Mouse (Mus musculus) heart, embryonic 13.5 days (tissue): Measurements from ENCODE around the gene Ier3. TPM values are rescaled to one million over a fixed set of nuclear protein-coding genes. Genes with fewer than 3 reads are reported as not detected.
A peak's percentile ranks its signal among the peaks of the same experiment; 100 is the strongest.

Experiments used
- ATAC-seq: fragments of 200-750 bp; cut with Nextera tagmentation; 2 replicates; pipeline ENCODE4 v1.8.0; 2017; ENCODE audit warnings: moderate TSS enrichment; ENCODE audit not compliant: insufficient number of reproducible peaks, low FRiP score, low TSS enrichment; ENCODE audit errors: extremely low read depth
- H3K27ac ChIP-seq: fragments of 300-500 bp; sonication (generic); replicated peaks from 2 replicates; pipeline ENCODE4 v1.5.1; 2015; ENCODE audit warnings: moderate library complexity, mild to moderate bottlenecking, inconsistent platforms
- H3K27me3 ChIP-seq: fragments of 300-500 bp; sonication (generic); replicated peaks from 2 replicates; pipeline ENCODE4 v1.6.1; 2015; ENCODE audit warnings: mild to moderate bottlenecking, inconsistent platforms
- H3K36me3 ChIP-seq: fragments of 300-500 bp; sonication (generic); 2 replicates; pipeline ENCODE4 v1.6.1; 2015; ENCODE audit warnings: mild to moderate bottlenecking, inconsistent platforms
- H3K4me1 ChIP-seq: fragments of 300-500 bp; sonication (generic); 2 replicates; pipeline ENCODE4 v1.6.1; 2015; ENCODE audit warnings: inconsistent platforms
- H3K4me2 ChIP-seq: fragments of 300-500 bp; sonication (generic); 2 replicates; pipeline ENCODE4 v1.6.1; 2015; ENCODE audit warnings: inconsistent platforms, mild to moderate bottlenecking, moderate library complexity
- H3K4me3 ChIP-seq: fragments of 300-500 bp; sonication (generic); 2 replicates; pipeline ENCODE4 v1.5.1; 2015; ENCODE audit warnings: moderate library complexity, mild to moderate bottlenecking, inconsistent platforms
- H3K9ac ChIP-seq: fragments of 300-500 bp; sonication (generic); 2 replicates; pipeline ENCODE4 v1.6.1; 2015; ENCODE audit warnings: inconsistent platforms, mild to moderate bottlenecking, moderate library complexity
- H3K9me3 ChIP-seq: fragments of 300-500 bp; sonication (generic); 2 replicates; pipeline ENCODE4 v1.6.1; 2016; ENCODE audit warnings: inconsistent platforms
- WGBS: fragments of 180-500 bp; shearing (Covaris S2); methylation state at CpG from one replicate; pipeline ENCODE4 v1.1.7; 2015; ENCODE audit warnings: mixed read lengths; 5-methylcytosine and 5-hydroxymethylcytosine counted together
- polyA plus RNA-seq: library from polyadenylated mRNA; unstranded; fragments of >200 nt; fragmentation: Nextera tagmentation; extraction: Ambion mirVana; gene quantifications from 2 replicates; pipeline ENCODE4 v1.2.1, GENCODE M21; 2015

Ier3 gene
- polyA plus RNA-seq, 1 experiment from 2014 or later, result 41.7 TPM

DNA sequence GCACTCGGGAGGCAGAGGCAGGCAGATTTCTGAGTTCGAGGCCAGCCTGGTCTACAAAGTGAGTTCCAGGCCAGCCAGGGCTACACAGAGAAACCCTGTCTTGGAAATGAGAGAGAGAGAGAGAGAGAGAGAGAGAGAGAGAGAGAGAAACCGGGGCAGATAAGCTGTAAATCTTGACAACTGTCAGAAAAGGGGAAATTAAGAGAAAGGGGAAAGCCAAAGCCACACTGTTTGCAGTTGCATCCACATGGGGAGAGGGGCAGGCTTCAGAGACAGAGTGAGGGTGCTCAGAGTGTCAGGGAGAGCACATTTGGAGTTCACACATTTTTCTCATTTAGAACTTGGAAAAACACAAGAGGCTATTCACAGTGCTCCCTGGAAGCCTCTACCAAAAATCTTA is 33.5 kb upstream of the Ier3 start:
- H3K4me3 ChIP-seq, result no peak overlapping the region
- WGBS, result 73% methylated on average over 3 of the region's 3 CpGs
- H3K36me3 ChIP-seq, result no peaks in the 10 kb centered on the region
- H3K27me3 ChIP-seq, result no peaks in the 10 kb centered on the region
- ATAC-seq, result no peak
- no peak overlapping the region for H3K27ac ChIP-seq
- H3K4me2 ChIP-seq, result no peak overlapping the region
- no peaks in the 10 kb centered on the region for H3K9me3 ChIP-seq
- H3K4me1 ChIP-seq, result peaks cover 30% of the 10 kb centered on the region
- no peak overlapping the region for H3K9ac ChIP-seq

DNA sequence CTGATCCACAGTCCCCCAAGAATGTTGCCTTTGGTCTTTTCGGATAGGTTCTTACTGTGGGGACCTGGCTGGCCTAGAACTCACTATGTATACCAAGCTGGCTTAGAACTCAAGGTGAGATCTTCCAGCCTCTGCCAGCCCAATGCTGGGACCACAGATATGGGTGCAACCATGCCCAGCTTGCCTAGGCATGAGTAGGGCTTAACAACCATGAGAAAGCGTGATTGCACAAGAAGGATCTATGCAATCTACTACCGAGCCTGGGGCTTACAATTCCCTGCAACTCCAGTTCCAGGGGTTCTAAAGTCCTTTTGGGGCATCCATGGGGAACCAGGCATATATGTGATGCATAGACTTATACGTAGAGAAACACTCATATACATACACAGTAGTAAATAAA is 30.6 kb upstream of the Ier3 start:
- Histone ChIP-seq H3K4me3 (no peak overlapping the region), H3K27ac (no peak overlapping the region), H3K36me3 (no peaks in the 10 kb centered on the region), H3K9me3 (no peaks in the 10 kb centered on the region), H3K9ac (no peak overlapping the region), H3K4me1 (peaks cover 7% of the 10 kb centered on the region; the same call in 1 of the 2 replicates), H3K4me2 (no peak overlapping the region), H3K27me3 (no peaks in the 10 kb centered on the region)
- 89% methylated on average over 4 of the region's 4 CpGs for WGBS
- ATAC-seq, result no peak

DNA sequence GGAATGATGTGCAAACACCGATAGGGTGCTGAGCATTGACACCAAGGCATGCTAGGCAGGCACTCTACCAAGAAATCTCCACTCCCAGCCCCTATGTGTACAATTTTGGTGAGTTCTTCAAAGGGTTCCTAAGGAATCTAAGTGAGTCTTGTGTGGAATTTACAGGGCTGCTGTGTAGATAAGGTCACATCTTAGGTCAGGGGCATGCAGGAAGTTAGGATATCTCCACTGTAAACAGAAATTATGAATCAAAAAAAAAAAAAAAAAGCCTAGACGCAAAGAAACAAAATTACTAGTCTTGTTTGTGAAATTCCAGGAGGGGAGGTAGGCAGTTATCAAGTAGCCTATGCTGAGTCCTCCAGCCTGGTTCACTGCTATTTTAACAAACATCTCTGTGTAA is 28.6 kb upstream of the Ier3 start:
- H3K4me1 ChIP-seq, result no peaks in the 10 kb centered on the region
- WGBS, result 58% methylated on average over 2 of the region's 2 CpGs
- no peaks in the 10 kb centered on the region for H3K27me3 ChIP-seq
- H3K4me2 ChIP-seq, result no peak overlapping the region
- H3K4me3 ChIP-seq, result no peak overlapping the region
- H3K9ac ChIP-seq, result no peak overlapping the region
- H3K9me3 ChIP-seq, result no peaks in the 10 kb centered on the region
- ATAC-seq, result no peak
- H3K27ac ChIP-seq, result no peak overlapping the region
- H3K36me3 ChIP-seq, result no peaks in the 10 kb centered on the region

DNA sequence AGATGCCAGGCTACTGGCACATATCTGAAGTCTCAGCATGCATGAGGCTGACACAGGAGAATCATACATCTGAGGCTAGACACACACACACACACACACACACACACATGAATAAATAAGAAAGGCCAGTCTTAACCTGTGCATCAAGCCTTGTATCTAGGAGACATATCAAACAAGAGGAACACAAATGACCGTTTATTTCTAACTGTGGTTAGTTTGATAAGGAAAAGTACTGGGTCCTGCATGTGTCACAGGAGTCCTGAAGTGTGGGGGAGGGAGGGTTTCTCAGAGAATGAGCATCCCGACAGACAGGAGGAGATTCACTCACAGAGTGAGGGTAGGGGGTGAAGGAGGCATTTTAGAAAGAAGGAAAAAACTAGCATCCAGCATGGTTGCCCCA is 26.4 kb upstream of the Ier3 start:
- H3K36me3 ChIP-seq, result no peaks in the 10 kb centered on the region
- no peak overlapping the region for H3K4me3 ChIP-seq
- WGBS, result 31% methylated on average over 2 of the region's 2 CpGs
- H3K27me3 ChIP-seq, result no peaks in the 10 kb centered on the region
- no peak overlapping the region for H3K27ac ChIP-seq
- H3K4me2 ChIP-seq, result no peak overlapping the region
- no peaks in the 10 kb centered on the region for H3K4me1 ChIP-seq
- H3K9ac ChIP-seq, result no peak overlapping the region
- no peak for ATAC-seq
- H3K9me3 ChIP-seq, result peaks cover 5% of the 10 kb centered on the region; the same call in 1 of the 2 replicates

DNA sequence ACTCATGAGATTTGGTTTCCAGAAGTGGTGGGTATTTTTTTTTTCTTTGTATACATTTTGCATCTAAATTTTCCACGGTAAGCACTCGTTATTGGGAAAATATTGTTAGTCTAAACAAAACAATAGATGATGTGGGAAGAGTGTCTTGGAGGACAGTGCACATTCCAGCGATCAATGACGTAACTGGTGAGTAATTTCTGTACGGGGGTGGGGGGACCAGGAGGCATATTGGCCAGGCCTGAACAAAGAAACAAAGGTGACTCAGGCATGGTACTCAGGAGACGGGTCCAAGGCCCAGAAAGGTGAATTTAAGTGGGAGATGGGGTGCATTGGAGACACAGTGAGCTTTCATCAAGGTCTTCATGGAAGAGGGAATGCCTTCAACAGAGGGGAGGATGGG is 25.8 kb upstream of the Ier3 start:
- no peaks in the 10 kb centered on the region for H3K27me3 ChIP-seq
- H3K9ac ChIP-seq, result no peak overlapping the region
- peaks cover 5% of the 10 kb centered on the region; the same call in 1 of the 2 replicates for H3K9me3 ChIP-seq
- H3K27ac ChIP-seq, result no peak overlapping the region
- no peak overlapping the region for H3K4me3 ChIP-seq
- no peaks in the 10 kb centered on the region for H3K4me1 ChIP-seq
- no peaks in the 10 kb centered on the region for H3K36me3 ChIP-seq
- ATAC-seq, result no peak
- H3K4me2 ChIP-seq, result no peak overlapping the region
- 71% methylated on average over 6 of the region's 6 CpGs for WGBS

DNA sequence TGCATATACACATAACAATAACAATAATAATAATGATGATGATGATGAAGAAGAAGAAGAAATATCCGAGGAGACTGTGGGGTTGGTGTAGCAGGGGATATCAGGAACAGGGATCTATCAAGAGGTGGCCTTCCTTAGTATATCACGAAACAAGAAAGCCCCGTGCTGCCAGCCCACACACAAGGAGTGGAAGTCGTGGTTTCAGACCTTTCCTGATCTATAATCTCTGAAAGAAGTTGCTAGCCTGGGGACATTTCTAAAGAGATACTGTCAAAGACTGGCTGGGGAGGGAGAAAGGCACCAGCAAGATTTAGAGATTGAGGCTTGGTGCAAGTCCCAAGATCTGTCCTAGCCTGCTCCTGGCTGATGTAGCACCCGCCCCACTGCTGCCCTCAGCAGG is 24.6 kb upstream of the Ier3 start:
- ATAC-seq, result no peak
- no peaks in the 10 kb centered on the region for H3K4me1 ChIP-seq
- WGBS, result 62% methylated on average over 5 of the region's 5 CpGs
- no peak overlapping the region for H3K4me2 ChIP-seq
- H3K4me3 ChIP-seq, result no peak overlapping the region
- no peaks in the 10 kb centered on the region for H3K27me3 ChIP-seq
- peaks cover 5% of the 10 kb centered on the region; the same call in 1 of the 2 replicates for H3K9me3 ChIP-seq
- no peaks in the 10 kb centered on the region for H3K36me3 ChIP-seq
- no peak overlapping the region for H3K9ac ChIP-seq
- H3K27ac ChIP-seq, result no peak overlapping the region

DNA sequence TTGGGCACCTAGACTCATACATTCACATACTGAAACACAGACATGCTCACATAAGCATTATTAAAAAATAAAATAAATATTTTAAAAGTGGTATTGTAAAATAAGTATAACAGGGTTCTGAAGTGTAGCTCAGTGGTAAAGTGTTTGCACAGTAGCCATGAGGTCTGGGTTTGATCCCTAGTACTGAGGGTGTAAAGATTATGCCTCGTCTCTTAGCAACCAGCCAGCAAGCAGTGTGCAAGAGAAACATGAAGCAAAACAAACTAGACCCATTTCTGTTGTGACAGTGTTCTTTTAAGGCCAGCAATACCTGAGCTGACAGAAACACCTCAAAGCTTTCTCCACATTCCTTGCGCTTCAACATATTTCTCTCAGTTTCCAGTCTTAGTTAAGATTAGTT is 20.6 kb upstream of the Ier3 start:
- Histone ChIP-seq H3K36me3 (no peaks in the 10 kb centered on the region), H3K9ac (no peak overlapping the region), H3K4me3 (no peak overlapping the region), H3K9me3 (peaks cover 5% of the 10 kb centered on the region; the same call in 1 of the 2 replicates), H3K4me1 (peaks cover 20% of the 10 kb centered on the region), H3K4me2 (no peak overlapping the region), H3K27me3 (no peaks in the 10 kb centered on the region), H3K27ac (no peak overlapping the region)
- ATAC-seq, result no peak
- WGBS, result 74% methylated on average over 2 of the region's 2 CpGs

DNA sequence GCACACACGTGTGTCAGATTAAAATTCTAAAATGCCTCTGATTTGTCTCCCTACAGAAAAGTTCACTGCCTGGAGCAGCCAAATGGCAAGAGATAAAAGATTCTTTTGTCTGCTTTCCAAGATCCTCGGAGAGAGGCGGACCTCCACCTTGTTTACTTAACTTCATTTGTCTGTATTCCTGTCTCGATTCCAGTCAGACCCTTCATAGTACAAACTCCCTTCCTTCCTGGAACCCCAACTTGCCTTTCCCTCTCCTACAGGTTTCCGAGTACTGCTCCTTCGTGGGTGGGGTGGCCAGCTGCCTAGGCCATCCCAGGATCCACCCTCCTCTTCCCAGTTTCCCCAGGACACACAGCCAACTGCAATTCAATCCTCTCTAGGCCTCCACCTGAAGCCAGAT is 18.5 kb upstream of the Ier3 start:
- Histone ChIP-seq H3K36me3 (no peaks in the 10 kb centered on the region), H3K9ac (no peak overlapping the region), H3K27ac (no peak overlapping the region), H3K4me1 (peaks cover 20% of the 10 kb centered on the region), H3K4me3 (no peak overlapping the region), H3K27me3 (no peaks in the 10 kb centered on the region), H3K4me2 (no peak overlapping the region), H3K9me3 (peaks cover 4% of the 10 kb centered on the region; the same call in 1 of the 2 replicates)
- 50% methylated on average over 6 of the region's 6 CpGs for WGBS
- ATAC-seq, result no peak

DNA sequence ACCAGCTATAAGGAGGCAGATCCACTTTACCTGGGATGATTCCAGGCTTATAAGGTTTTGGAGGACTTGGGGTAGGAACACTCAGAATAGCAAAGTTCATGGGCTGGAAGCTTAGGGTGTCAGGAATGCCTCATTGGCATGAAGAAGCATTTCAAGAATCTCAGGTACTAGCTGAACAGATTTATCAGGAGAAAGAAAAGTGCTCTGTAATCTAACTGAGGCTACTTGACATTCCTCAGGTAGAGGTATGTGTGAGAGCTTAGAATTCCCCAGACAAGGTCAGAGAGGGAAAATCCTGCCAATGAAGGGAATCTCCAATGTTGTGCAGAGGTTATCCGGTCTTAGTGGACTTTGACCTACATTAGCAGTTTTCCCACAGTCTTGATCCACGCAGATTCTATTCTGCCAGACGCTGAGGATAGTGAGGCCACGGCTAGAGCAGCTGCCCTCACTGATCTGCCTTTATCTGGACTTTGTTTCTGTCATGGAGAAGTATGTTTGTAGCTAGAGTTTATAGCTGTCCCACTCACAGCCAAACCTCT is 17.6 kb upstream of the Ier3 start:
- H3K4me2 ChIP-seq, result no peak overlapping the region
- 31% methylated on average over 4 of the region's 4 CpGs for WGBS
- H3K27ac ChIP-seq, result peak overlapping the region; percentile 72
- no peak for ATAC-seq
- H3K4me3 ChIP-seq, result no peak overlapping the region
- 0 out of 2 replicates have a peak overlapping the region, but pooled peaks have one; percentile 37 for H3K9ac ChIP-seq
- H3K36me3 ChIP-seq, result no peaks in the 10 kb centered on the region
- peaks cover 20% of the 10 kb centered on the region for H3K4me1 ChIP-seq
- no peaks in the 10 kb centered on the region for H3K27me3 ChIP-seq
- no peaks in the 10 kb centered on the region for H3K9me3 ChIP-seq

DNA sequence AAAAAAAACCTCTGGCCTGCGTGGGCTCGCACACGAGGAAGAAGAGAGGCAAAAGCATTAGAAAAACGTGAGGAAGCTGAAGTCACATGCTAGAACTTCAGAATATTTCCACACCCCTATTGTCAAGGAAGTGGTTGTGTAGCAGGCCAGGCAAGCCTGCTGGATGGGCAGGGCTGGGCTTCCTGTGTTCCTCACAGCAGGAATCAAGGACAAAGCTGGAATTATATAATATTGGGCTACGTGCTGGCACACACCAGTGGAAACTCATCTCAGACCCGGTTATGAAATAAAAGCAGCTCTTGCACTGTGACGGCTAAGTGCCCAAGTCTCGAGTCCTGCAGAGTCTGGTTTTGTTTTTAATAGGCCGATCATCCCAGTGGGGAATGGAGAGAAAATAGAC is 13.4 kb upstream of the Ier3 start:
- H3K27me3 ChIP-seq, result no peaks in the 10 kb centered on the region
- WGBS, result 64% methylated on average over 9 of the region's 9 CpGs
- H3K4me2 ChIP-seq, result no peak overlapping the region
- no peak overlapping the region for H3K9ac ChIP-seq
- H3K36me3 ChIP-seq, result no peaks in the 10 kb centered on the region
- no peak overlapping the region for H3K4me3 ChIP-seq
- no peak overlapping the region for H3K27ac ChIP-seq
- no peak for ATAC-seq
- no peaks in the 10 kb centered on the region for H3K9me3 ChIP-seq
- H3K4me1 ChIP-seq, result peaks cover 38% of the 10 kb centered on the region

DNA sequence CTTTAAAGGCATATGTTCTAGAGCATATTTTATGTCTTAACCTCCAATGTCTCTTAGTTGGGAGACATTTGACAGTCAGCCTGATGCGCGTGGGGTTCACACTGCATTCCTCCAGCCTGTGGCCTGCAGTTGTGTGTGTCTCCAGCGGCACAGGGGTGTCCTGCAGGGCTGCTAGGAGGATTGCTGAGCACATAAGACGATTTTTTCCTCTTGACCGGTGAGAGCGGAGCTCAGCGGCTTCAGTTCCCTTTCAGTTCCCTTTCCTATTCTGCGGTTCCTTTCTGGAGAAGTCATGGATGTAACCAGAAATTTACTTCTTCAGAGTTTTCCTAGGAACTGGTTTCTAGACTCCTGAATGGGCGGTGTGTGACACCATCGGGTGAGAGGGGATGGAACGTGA is 12.1 kb upstream of the Ier3 start:
- H3K9me3 ChIP-seq, result no peaks in the 10 kb centered on the region
- no peak overlapping the region for H3K27ac ChIP-seq
- no peak overlapping the region for H3K4me3 ChIP-seq
- H3K27me3 ChIP-seq, result no peaks in the 10 kb centered on the region
- no peak for ATAC-seq
- peaks cover 38% of the 10 kb centered on the region for H3K4me1 ChIP-seq
- H3K4me2 ChIP-seq, result no peak overlapping the region
- 76% methylated on average over 11 of the region's 11 CpGs for WGBS
- H3K36me3 ChIP-seq, result no peaks in the 10 kb centered on the region
- no peak overlapping the region for H3K9ac ChIP-seq

DNA sequence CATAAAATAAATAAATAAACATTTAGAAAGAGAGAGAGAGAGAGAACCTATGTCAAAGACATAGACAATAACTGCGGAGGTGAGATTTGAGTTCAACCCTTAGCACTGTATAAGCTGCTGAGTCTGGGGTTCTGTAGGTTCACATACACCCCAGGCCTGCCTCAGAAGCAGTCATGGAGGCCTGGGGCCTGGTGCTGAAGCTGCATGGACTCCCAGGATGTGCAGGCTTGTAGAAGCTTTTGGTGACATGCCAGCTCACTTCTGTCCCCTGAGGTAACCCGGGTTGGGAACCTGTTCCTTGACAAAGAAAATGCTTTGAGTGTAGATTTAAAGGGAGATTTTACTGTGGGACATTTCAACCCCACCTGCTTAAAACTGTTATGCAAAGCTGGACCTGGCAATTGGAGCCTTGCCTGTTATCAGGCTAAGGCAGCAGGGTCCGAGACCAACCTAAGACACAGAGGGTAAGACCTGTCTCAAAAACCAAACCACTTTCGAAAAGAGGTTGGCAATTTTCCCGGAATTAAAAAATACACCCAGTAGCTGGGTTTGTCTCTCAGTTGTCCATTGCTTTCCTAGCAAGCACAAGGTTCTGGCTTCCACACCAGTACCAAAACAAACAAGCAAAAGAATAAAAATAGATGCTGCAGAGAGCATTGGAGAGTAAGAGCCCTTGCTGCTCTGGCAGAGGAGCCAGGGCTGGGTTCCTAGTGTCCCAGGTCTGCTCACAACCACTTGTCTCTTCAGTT is 10.4 kb upstream of the Ier3 start:
- ATAC-seq, result no peak
- no peaks in the 10 kb centered on the region for H3K36me3 ChIP-seq
- H3K4me3 ChIP-seq, result no peak overlapping the region
- H3K4me1 ChIP-seq, result peaks cover 54% of the 10 kb centered on the region
- peak overlapping the region; percentile 30 for H3K27ac ChIP-seq
- H3K4me2 ChIP-seq, result no peak overlapping the region
- no peaks in the 10 kb centered on the region for H3K9me3 ChIP-seq
- no peaks in the 10 kb centered on the region for H3K27me3 ChIP-seq
- no peak overlapping the region for H3K9ac ChIP-seq
- WGBS, result 60% methylated on average over 5 of the region's 5 CpGs
